Mouse (Mus musculus) E14TG2a.4 (cell line): Measurements from ENCODE around the gene Gm20795.
"Not testable (repeated sequence)": the region's sequence is repeated elsewhere in the genome, so short reads cannot be mapped to it uniquely, and the experiment has no call there.

Source experiments
- CTCF ChIP-seq: conservative IDR thresholded peaks from 2 replicates; pipeline ENCODE4 v1.5.1; 2014; ENCODE audit warnings: low read length
- POU5F1 ChIP-seq: IDR thresholded peaks from 2 replicates; pipeline ENCODE4 v1.6.1; 2014; ENCODE audit warnings: low read length, borderline replicate concordance

GRCm38 (mm10) chrY:40804614-40805013, at the start of gene Gm20795:
- not testable (repeated sequence) for TF ChIP-seq CTCF, POU5F1
